Mouse (Mus musculus): Measurements from ENCODE around the gene Abhd12.

Gene Abhd12

DNA sequence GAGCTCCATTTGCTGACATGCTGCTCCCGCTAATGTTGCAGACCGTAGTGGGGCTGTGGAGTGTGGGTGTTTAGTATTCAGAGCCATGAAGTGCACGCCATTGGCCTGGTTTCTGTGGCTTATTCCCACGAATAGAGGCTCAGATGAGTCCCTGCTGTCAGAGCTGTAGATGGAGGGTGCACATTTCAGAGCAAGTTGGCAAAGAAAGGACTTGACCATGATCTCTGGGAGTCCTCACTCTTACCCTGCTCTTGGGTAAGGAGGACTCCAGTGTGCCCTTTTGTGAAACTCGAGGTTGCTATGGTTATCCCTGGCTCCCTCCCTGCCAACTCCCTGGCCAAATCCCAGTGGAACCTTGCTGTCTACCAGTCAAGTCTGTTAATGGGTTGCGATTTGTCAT, 96.2 kb downstream of the Abhd12 start:
- DNase-seq (ENCODE audit: low spot score): no peak

DNA sequence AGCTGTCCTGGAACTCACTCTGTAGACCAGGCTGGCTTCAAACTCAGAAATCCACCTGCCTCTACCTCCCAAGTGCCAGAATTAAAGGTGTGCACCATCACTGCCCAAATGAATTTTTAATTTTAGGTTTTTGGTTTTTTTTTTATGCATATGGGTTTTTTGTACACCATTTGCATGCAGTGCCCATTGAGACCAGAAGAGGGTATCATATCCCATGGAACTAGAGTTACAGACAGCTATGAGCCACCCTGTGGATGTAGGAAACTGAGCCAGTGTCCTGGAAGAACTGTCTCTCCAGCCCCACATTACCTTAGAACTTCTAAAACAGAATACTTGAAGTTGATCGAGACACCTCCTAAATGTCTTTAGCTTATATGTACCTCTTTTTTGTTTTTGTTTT, 101.5 kb downstream of the Abhd12 start:
- DNase-seq (ENCODE audit: low spot score): no peak

DNA sequence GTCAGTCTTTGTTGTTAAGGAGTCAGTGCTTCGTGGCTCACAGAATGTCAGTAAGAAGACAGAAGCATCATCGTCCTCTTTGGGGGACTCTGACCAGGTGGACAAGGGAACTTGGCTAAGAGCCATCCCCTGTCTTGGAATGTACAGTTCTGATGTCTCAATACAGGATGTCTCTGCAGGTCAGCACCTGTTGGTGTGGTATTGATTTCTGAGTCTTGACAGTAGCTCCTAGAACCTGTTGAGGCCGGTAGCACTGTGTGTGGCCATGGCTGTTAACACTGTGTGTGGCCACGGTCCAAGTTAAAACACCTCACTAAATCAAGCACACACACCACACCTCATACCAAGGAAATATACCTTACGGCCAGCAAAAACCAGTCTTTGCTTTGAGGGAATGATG, 103.9 kb downstream of the Abhd12 start:
- DNase-seq (ENCODE audit: low spot score): no peak

DNA sequence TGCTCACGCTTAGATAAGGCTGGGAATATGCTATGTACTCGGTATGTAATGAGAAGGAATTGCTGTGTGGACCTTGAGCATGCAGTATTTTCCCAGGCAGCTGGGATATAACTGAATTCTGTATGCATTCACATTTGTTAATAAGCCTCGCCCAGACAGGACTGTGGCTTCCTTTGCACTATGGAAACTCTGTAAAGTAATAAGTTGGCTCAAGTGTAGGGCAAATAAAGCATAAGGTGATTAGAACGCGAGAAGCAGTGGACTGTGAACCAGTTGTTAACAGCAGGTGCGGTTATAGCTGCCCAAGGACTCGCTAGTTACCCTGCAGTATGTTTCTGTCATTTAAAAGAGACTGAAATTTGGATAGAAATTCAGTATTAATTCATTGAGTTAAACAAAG, 106.5 kb downstream of the Abhd12 start:
- no peak for DNase-seq (ENCODE audit: low spot score)

DNA sequence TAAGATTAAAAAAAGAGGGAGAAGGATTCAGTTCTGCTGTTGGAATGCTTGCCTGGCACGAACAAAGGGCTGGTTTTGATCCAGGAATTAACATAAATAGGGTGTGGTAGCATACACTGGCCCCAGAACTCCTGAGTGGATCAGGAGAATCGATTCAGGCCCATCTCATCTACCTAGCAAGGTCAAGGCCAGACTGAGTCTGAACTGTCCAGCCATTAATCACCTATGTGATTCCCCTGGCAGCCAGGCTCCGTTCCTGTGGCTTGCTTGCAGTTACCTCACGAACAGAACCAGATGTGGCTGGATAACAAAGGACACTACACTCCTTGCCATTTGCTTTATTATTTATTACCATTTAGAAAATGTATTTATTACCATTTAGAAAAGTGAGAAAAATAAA, 111.2 kb downstream of the Abhd12 start:
- DNase-seq (ENCODE audit: low spot score): no peak

DNA sequence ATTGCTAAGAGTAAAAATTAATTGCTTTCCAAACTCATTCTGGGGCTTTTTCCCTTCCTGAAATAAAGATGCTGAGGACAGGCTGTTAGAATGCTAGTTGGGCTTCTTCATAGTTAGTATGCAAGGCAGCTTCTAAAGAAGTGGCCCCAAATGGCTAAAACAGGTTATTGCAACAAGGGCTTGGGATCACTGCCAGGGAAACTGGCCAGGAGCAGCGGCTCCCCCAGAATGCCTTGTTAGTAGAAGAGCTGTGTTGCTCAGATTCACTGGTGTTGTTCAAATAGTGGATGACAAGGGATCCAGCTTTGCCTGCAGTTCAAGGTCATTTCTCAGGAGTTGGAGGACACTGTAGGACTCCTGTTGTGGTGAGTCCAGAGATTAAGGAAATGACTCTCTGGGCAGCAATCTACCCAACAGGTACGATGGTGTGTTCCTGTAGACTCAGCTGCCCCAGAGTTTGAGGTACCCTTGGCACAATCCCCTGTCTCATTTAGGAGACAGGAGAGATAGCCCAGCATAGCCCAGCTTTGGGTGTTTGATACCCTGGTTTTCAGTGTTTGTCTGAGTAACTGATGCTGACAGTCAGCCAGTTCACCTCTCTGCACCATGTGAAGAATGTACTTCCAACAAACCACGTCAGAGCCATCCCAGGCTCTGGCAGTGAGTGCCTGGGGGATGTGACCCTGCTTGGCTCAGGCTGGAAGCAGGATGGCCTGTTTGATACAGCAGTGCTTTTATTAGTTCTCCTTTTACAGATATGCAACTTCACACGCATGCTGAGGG, 115.6 kb downstream of the Abhd12 start:
- DNase-seq (ENCODE audit: low spot score): no peak

DNA sequence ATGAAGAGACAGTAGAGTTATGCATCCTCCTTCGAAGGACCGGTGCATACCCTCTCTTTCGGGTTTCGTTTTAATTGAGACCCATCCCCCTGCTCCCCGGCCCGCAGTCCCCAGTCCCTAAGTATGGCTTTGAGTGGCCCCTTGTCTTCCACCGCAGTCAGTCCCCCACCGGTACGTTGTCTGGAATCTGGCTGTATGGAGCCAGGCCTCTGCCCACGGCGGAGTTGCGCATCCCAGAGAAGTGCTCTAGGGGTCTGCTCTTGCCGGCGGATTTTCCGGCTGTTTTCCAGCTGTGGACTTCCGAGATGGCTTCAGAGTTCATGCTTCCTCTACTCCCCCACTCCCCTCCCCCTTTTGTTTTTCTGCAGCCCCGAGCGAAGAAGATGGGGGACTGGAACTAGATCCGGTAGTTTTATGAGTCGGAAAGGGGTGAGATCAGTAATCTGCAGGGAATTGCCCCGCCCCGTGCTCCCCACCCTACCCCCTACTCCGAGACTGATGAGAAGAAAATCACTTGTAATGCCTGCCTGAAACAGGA, 117.2 kb downstream of the Abhd12 start:
- DNase-seq (ENCODE audit: low spot score): no peak

DNA sequence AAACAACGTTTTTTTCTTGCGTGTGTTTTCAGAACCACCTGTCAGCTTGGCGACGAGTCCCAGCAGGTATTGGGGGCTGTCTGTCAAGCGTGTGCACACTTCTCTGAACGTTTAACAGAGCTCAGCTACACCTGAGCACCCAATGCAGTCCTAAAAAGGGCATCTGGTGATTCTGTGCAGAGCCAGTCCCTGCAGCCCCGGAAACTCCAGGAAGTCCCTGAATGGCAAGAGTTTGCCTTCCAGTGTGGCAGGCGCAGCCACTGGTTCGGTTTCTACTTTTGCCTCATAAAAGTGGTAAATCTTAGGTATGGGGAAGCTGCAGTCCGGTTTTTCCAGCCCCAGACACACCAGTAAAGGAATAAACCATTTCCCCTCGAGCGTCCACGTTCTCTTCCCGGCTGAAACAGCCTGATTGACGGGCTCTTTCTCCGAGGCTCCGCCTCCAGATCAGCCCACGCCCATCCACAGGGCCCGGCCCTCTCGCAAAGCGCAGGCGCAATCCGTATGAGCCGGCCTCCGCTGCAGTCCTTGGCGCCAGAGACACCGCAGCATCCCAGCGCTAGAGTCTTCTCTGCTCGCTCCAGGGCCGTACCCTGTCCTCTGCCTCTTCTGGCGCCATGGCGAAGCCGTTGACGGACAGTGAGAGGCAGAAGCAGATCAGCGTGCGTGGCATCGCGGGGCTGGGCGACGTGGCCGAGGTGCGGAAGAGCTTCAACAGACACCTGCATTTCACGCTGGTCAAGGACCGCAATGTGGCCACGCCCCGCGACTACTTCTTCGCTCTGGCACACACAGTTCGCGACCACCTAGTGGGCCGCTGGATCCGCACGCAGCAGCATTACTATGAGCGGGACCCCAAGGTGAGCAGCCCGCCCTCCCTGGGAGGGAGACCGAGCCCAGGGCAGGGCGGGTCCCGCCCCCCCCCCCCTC, 118.0 kb downstream of the Abhd12 start, which contains the start of gene Pygb:
Gene Pygb, plus strand, starts transcription at position 485 of the 930 bp plus-strand sequence.
- DNase-seq (ENCODE audit: low spot score): peak; percentile 82

DNA sequence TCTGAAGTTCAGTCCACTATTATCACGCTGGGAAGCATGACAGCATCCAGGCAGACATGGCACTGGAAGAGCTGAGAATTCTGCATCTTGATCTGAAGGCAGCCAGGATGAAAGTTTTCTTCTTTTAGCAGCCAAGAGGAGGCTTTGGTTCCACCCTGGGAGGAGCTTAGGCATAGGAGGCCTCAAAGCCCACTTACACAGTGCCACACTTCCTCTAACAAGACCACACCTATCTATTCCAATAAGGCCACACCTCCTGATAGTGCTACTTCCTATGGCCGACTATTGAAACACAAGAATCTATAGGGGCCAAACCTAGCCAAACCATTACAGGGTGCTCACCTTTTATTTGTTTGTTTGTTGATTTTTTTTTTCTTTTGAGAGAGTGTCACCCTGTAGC, 121.7 kb downstream of the Abhd12 start:
- no peak for DNase-seq (ENCODE audit: low spot score)
